ENCODE assay signal across 25 mouse cellular contexts in the genomic region with DNA sequence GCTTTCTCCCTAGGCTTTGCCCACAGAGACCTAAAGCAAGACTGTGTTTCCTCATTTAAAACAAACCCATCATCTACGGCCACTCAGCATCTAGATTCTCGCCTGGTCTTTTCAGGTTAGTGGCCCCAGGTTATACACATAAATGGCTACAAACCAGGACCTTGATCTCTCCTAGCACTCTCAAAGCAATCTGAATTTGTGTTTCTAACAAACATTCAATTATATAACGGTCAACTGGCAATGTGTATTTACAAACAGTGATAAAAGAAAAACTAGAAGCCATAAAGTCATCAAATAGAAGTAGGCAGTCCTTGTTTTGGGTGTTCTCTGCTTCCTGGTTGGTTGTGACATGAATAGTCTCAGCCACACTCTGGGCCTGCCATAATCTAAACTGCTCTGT.
"Had no signal": no experiment of that assay in that cellular context is flagged by ENCODE, and none has a peak within 500 bp of the region (broad histone marks: within the 10 kb centered on the region; RNA-seq: fewer than 3 reads in every experiment).

No protein-coding gene starts in this region.

- H3K9ac ChIP-seq: heart, embryonic 13.5 days; heart, embryonic 15.5 days; hindbrain, embryonic 12.5 days; hindbrain, embryonic 14.5 days; limb, embryonic 13.5 days; limb, embryonic 15.5 days; liver, embryonic 12.5 days; liver, embryonic 14.5 days had no signal

- ATAC-seq: hindbrain, embryonic 16.5 days; intestine, embryonic 16.5 days; liver, embryonic 12.5 days had no signal

- H3K27ac ChIP-seq: gastrocnemius, adult 2 months; heart, embryonic 10.5 days; heart, embryonic 13.5 days; heart, embryonic 15.5 days; hindbrain, embryonic 10.5 days; hindbrain, embryonic 12.5 days; hindbrain, embryonic 14.5 days; limb, embryonic 13.5 days; limb, embryonic 15.5 days; liver, embryonic 12.5 days; liver, embryonic 14.5 days had no signal

- H3K36me3 ChIP-seq: heart, embryonic 10.5 days; heart, embryonic 13.5 days; heart, embryonic 15.5 days; hindbrain, embryonic 10.5 days; hindbrain, embryonic 12.5 days; limb, embryonic 13.5 days; limb, embryonic 15.5 days; liver, embryonic 12.5 days had no signal

- DNase-seq: gastrocnemius, adult 2 months; gastrocnemius, postnatal 10 days; gastrocnemius, postnatal 25 days; heart, adult 18-20 months; heart, postnatal 14 days; heart, postnatal 4 days; kidney, adult 11 months; kidney, adult 2 months; kidney, postnatal 25 days; kidney, postnatal 4 days; layer of hippocampus, adult 9-11 months; layer of hippocampus, postnatal 36 days; left cerebral cortex, postnatal 4 days had no signal

- H3K4me2 ChIP-seq: heart, embryonic 13.5 days; heart, embryonic 15.5 days; hindbrain, embryonic 12.5 days; hindbrain, embryonic 14.5 days; limb, embryonic 13.5 days; limb, embryonic 15.5 days; liver, embryonic 12.5 days had no signal

- H3K9me3 ChIP-seq: heart, embryonic 10.5 days; heart, embryonic 13.5 days; heart, embryonic 15.5 days; hindbrain, embryonic 10.5 days; hindbrain, embryonic 12.5 days; limb, embryonic 13.5 days; limb, embryonic 15.5 days; liver, embryonic 12.5 days had no signal

- H3K27me3 ChIP-seq: heart, embryonic 13.5 days; heart, embryonic 15.5 days; hindbrain, embryonic 12.5 days; limb, embryonic 13.5 days; limb, embryonic 15.5 days; liver, embryonic 12.5 days had no signal

- H3K4me3 ChIP-seq: gastrocnemius, adult 2 months; heart, embryonic 10.5 days; heart, embryonic 13.5 days; heart, embryonic 15.5 days; hindbrain, embryonic 10.5 days; hindbrain, embryonic 12.5 days; limb, embryonic 13.5 days; limb, embryonic 15.5 days; liver, embryonic 12.5 days had no signal
